2 mouse cellular contexts compared by ENCODE assay signal in the genomic region with DNA sequence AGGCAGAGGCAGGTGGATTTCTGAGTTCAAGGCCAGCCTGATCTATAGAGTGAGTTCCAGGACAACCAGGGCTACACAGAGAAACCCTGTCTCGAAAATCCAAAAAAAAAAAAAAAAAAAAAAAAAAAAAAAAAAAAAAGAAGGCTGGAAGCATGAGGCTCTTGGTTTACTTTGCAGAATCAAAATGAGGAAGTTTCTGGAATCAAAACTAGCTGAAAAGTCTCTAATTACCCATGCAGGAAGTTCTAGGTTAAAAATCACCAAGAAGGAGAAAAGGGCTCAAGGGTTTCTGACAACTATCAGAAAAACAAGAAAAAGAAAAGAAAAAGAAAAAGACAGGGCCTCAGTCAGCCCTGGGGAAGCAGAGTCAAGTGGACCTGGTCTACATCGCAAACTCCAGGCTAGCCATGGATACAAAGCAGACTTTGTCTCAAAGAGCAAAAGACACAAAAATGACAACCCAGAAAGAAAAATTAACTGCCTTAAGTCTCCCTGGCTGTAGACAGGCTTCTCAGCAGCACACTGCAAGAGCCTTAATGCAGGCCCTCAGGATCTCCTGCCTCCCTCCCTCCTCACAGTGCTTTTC.
A peak's percentile ranks its signal among the peaks of the same experiment; 100 is the strongest.
TF ChIP-seq lines count a peak whose summit lies in the region.

No protein-coding gene starts in this region.

TF ChIP-seq in CH12.LX, 34 proteins besides CTCF, POLR2A, EP300 and RAD21:
- no peak for TF ChIP-seq BHLHE40 (IDR thresholded peaks at IDR 0.05; ENCODE audit: low read depth, low read length)
- no peak for TF ChIP-seq USF2 (conservative IDR thresholded peaks at IDR 0.05; ENCODE audit: low read depth, low read length)
- TF ChIP-seq USF1 (IDR thresholded peaks at IDR 0.05; ENCODE audit: low read depth, low read length), result no peak
- no peak for TF ChIP-seq PAX5 (IDR thresholded peaks at IDR 0.05; ENCODE audit: low read length)
- no peak for TF ChIP-seq ETS1 (conservative IDR thresholded peaks at IDR 0.05; ENCODE audit: low read depth, low read length)
- TF ChIP-seq ZMIZ1 (IDR thresholded peaks at IDR 0.05; ENCODE audit: low read depth, low read length), result no peak
- TF ChIP-seq ZNF384 (IDR thresholded peaks at IDR 0.05; ENCODE audit: low read depth, low read length), result peak; percentile 82

TF ChIP-seq in MEL, 35 proteins besides CTCF, POLR2A, EP300 and RAD21:
- TF ChIP-seq NRF1 (IDR thresholded peaks at IDR 0.05; ENCODE audit: insufficient read depth, low read depth, low read length, poor library complexity, severe bottlenecking) (no peak), ZNF384 (IDR thresholded peaks at IDR 0.05; ENCODE audit: low read depth, low read length) (peak; percentile 89)
TF ChIP-seq in MEL: peak in this region for 1.
